ENCODE assay signal across 22 mouse cellular contexts in the genomic region with DNA sequence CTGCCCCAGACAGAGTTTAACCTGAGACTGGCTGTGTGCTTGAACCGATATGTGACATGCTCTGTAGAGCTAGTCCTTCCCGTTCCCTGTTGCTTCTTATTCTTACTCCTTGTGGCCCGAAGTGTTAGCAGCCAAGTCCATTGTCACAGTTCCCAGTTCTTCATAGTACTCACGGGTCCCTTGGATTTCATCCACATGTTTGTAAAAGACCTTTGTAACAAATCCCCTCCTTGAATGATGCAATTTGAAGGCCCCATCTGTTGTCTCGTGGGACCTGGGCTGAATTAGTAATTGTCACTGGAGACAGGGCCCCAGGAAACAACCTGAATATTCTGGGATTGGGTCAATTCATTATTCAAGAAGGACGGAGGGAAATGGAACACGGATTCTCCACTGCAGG. TPM values are rescaled to one million over a fixed set of nuclear protein-coding genes. Genes with fewer than 3 reads are reported as not detected.
"Had no signal": no experiment of that assay in that cellular context is flagged by ENCODE, and none has a peak within 500 bp of the region (broad histone marks: within the 10 kb centered on the region; RNA-seq: fewer than 3 reads in every experiment).

No protein-coding gene starts in this region.

- H3K36me3 ChIP-seq: limb, embryonic 13.5 days; neural tube, embryonic 12.5 days had no signal

- DNase-seq: kidney, adult 8-10 months; kidney, postnatal 25 days; layer of hippocampus, postnatal 36 days; lung, adult 18-20 months; lung, postnatal 36 days; right cerebral cortex, postnatal 14 days; thymus, postnatal 36 days had no signal

- H3K4me2 ChIP-seq: limb, embryonic 13.5 days; neural tube, embryonic 12.5 days had no signal

- H3K9ac ChIP-seq: limb, embryonic 13.5 days; liver, embryonic 14.5 days; neural tube, embryonic 12.5 days had no signal

- H3K27me3 ChIP-seq: limb, embryonic 13.5 days; neural tube, embryonic 12.5 days had no signal

- H3K4me1 ChIP-seq: limb, embryonic 13.5 days; neural tube, embryonic 12.5 days had no signal

- ATAC-seq: intestine, postnatal 0 days had no signal

- H3K27ac ChIP-seq: limb, embryonic 13.5 days; liver, embryonic 14.5 days; neural tube, embryonic 12.5 days had no signal

- H3K4me3 ChIP-seq: limb, embryonic 13.5 days; neural tube, embryonic 12.5 days had no signal

- H3K9me3 ChIP-seq: neural tube, embryonic 12.5 days had no signal

RNA-seq across cellular contexts. Expression of a gene that starts 32.5 kb away (rescaled TPM):
- total RNA-seq: liver, adult 2 months; megakaryocyte progenitor cell, adult 5-6 weeks; monocyte, adult 5-6 weeks; neutrophil, adult 5-6 weeks had no signal
- polyA plus RNA-seq: liver, adult 2 months; liver, embryonic 14.5 days had no signal

RNA-seq across cellular contexts. Expression of a gene that starts 33.0 kb away (rescaled TPM):
- total RNA-seq: layer of hippocampus, postnatal 36 days; left cerebral cortex, adult 8-10 months; left cerebral cortex, postnatal 36 days; liver, adult 2 months; megakaryocyte progenitor cell, adult 5-6 weeks; monocyte, adult 5-6 weeks; neutrophil, adult 5-6 weeks had no signal
- polyA plus RNA-seq: intestine, postnatal 0 days; kidney, embryonic 16.5 days; limb, embryonic 13.5 days; liver, adult 2 months; liver, embryonic 14.5 days; lung, embryonic 16.5 days; neural tube, embryonic 12.5 days; small intestine, adult 2 months; stomach, embryonic 16.5 days; thymus, postnatal 0 days had no signal

RNA-seq across cellular contexts. Expression of a gene that starts 34.5 kb away (rescaled TPM):
- total RNA-seq: layer of hippocampus, postnatal 36 days; left cerebral cortex, adult 8-10 months; left cerebral cortex, postnatal 36 days; liver, adult 2 months; megakaryocyte progenitor cell, adult 5-6 weeks; monocyte, adult 5-6 weeks; neutrophil, adult 5-6 weeks had no signal
- polyA plus RNA-seq: intestine, postnatal 0 days; kidney, embryonic 16.5 days; limb, embryonic 13.5 days; liver, adult 2 months; liver, embryonic 14.5 days; lung, embryonic 16.5 days; neural tube, embryonic 12.5 days; small intestine, adult 2 months; stomach, embryonic 16.5 days had no signal

RNA-seq across cellular contexts. Expression of a gene that starts 56.0 kb away (rescaled TPM):
- total RNA-seq: megakaryocyte progenitor cell, adult 5-6 weeks; monocyte, adult 5-6 weeks had no signal
